Comparison of ENCODE assay signal across 8 mouse cellular contexts in the genomic region with DNA sequence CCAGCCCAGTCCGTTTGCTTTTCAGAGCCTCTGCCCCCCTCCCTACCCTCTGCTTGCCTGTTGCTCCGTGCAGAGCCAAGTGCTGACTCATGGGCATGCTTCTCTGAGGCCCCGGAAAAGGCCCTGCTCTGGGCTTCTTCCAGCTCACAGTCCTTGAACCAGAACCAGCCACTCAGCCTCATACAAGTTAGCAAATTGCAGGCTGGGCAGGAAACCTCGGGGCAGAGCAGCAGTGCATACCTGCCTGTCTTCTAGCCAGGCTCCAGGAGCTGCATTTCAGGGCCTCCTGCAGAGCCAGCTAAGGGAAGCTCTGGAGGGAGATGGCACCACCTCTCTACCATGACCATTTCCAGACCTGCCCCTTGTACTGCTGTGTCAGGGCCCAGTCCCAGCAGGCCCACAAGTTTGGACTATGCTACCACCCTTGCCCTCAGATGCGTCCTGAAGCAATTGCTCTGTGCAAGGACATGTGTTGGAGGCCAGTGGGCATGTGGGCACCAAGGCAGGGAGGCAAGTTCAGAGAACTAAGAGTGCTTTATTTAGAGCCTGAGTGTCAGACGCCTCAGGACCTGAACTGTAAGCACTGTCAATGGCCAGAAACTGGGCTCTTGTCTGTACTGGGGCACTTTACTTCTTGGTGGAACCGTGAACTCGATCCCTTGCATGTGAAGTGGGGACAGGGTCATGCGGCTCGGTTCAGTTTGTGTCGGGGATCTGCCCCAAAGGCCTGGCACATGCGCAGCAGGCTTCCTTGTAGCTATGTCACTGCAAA. TPM values are rescaled to one million over a fixed set of nuclear protein-coding genes. Genes with fewer than 3 reads are reported as not detected.
DNase-seq lines count a peak whose midpoint lies in the region; ATAC-seq and TF ChIP-seq lines count a peak whose summit lies in the region.
"Had no signal": no experiment of that assay in that cellular context is flagged by ENCODE, and none has a peak within 500 bp of the region (broad histone marks: within the 10 kb centered on the region; RNA-seq: fewer than 3 reads in every experiment).

No protein-coding gene starts in this region.

- 68% methylated on average over 12 of the region's 12 CpGs for WGBS in heart, embryonic 14.5 days

- TF ChIP-seq CTCF in brain, embryonic 14.5 days (IDR thresholded peaks at IDR 0.05; ENCODE audit: borderline replicate concordance, extremely low read depth, insufficient read depth, insufficient read length) = no peak

- peaks cover 15 to 27% of the 10 kb centered on the region in 2 experiments for H3K4me1 ChIP-seq in heart, embryonic 14.5 days (ENCODE audit: control insufficient read depth in 2 of 2, insufficient read depth in 2 of 2, low read length in 2 of 2)

- no peak for ATAC-seq in heart, embryonic 14.5 days (ENCODE audit: insufficient number of reproducible peaks, insufficient read depth, low FRiP score, low read depth)

- DNase-seq in right cerebral cortex, postnatal 10 days (ENCODE audit: low spot score in 2 of 2) = peak; percentile 64
- no peak for DNase-seq in right cerebral cortex, postnatal 4 days
- peak; percentile 18 for DNase-seq in brain, embryonic 14.5 days (ENCODE audit: low read depth)
- DNase-seq in layer of hippocampus, adult 9-11 months = peak; percentile 74
- DNase-seq in ovary, postnatal 36 days (ENCODE audit: low spot score) = peak; percentile 77
- DNase-seq in spleen, postnatal 36 days (ENCODE audit: low spot score in 2 of 2) = no peak

- no peaks in the 10 kb centered on the region for H3K9me3 ChIP-seq in heart, embryonic 14.5 days (ENCODE audit: control insufficient read depth, low read length)
- H3K9me3 ChIP-seq: embryonic facial prominence, embryonic 13.5 days had no signal

- peak overlapping the region; percentile 6; the same call in 1 of the 2 replicates for H3K9ac ChIP-seq in heart, embryonic 14.5 days (ENCODE audit: low read length)
- H3K9ac ChIP-seq: embryonic facial prominence, embryonic 13.5 days had no signal

- H3K27me3 ChIP-seq in heart, embryonic 14.5 days (ENCODE audit: control insufficient read depth, insufficient read depth, low read length) = no peaks in the 10 kb centered on the region
- H3K27me3 ChIP-seq: embryonic facial prominence, embryonic 13.5 days had no signal

- H3K36me3 ChIP-seq in heart, embryonic 14.5 days (ENCODE audit: control insufficient read depth, insufficient read depth, low read length) = peaks cover 17% of the 10 kb centered on the region

- TF ChIP-seq POLR2A in brain, embryonic 14.5 days (IDR thresholded peaks at IDR 0.05; ENCODE audit: borderline replicate concordance, extremely low read depth, insufficient read depth, insufficient read length, poor library complexity, severe bottlenecking) = no peak

- no peak overlapping the region for H3K4me2 ChIP-seq in heart, embryonic 14.5 days (ENCODE audit: low read length)
- H3K4me2 ChIP-seq: embryonic facial prominence, embryonic 13.5 days had no signal

- H3K27ac ChIP-seq in heart, embryonic 14.5 days (replicated peaks in 1 of 2; ENCODE audit: control insufficient read depth in 1 of 2, insufficient read depth in 1 of 2, low read depth in 2 of 2, low read length in 2 of 2) = peak overlapping the region; percentile 2 to 41; a peak in 3 of 4 replicates
- H3K27ac ChIP-seq: embryonic facial prominence, embryonic 13.5 days had no signal

- H3K4me3 ChIP-seq in heart, embryonic 14.5 days (ENCODE audit: control insufficient read depth in 1 of 2, insufficient read depth in 1 of 2, low read depth in 1 of 2, low read length in 2 of 2) = no peak overlapping the region
- H3K4me3 ChIP-seq: embryonic facial prominence, embryonic 13.5 days had no signal

RNA-seq across cellular contexts. Expression of gene Ldhd, which starts 5.9 kb away (rescaled TPM):
- polyA plus RNA-seq in brain, embryonic 14.5 days (2012; rRNA removed) = 0.58 and 0.68 TPM in 2 replicates
- 0.74 and 0.85 TPM in 2 replicates for polyA plus RNA-seq in heart, embryonic 14.5 days (2014; fragmentation: Nextera tagmentation; extraction: Ambion mirVana)

RNA-seq across cellular contexts. Expression of gene Zfp1, which starts 18.9 kb away (rescaled TPM):
- polyA plus RNA-seq in brain, embryonic 14.5 days (2012; rRNA removed) = 25.6 and 25.9 TPM in 2 replicates
- 14.6 and 17.5 TPM in 2 replicates for polyA plus RNA-seq in heart, embryonic 14.5 days (2014; fragmentation: Nextera tagmentation; extraction: Ambion mirVana)

Comparison
In these comparisons a context has a peak if more than half of its experiments do, and no peak if none do; other contexts are left out.
1. DNase-seq: peak in right cerebral cortex, postnatal 10 days (2 of 2), brain, embryonic 14.5 days (single experiment), layer of hippocampus, adult 9-11 months (single experiment) and ovary, postnatal 36 days (single experiment); none in right cerebral cortex, postnatal 4 days (single experiment) and spleen, postnatal 36 days (0 of 2).